Mouse (Mus musculus) hindbrain, embryonic 10.5 days (tissue): Measurements from ENCODE around the gene Capn1. TPM values are rescaled to one million over a fixed set of nuclear protein-coding genes. Genes with fewer than 3 reads are reported as not detected.

Experiments used
- DNase-seq: peaks from one replicate; pipeline ENCODE4 v3.0.0-alpha.2; 2017; ENCODE audit warnings: low spot score
- H3K27ac ChIP-seq: fragments of 300-500 bp; sonication (generic); 2 replicates; pipeline ENCODE4 v1.5.1; 2016; ENCODE audit warnings: mild to moderate bottlenecking, moderate library complexity
- H3K27me3 ChIP-seq: fragments of 300-500 bp; sonication (generic); 2 replicates; pipeline ENCODE4 v1.6.1; 2016; ENCODE audit warnings: mild to moderate bottlenecking; ENCODE audit not compliant: poor library complexity, insufficient read depth, severe bottlenecking
- H3K36me3 ChIP-seq: fragments of 300-500 bp; sonication (generic); 2 replicates; pipeline ENCODE4 v1.6.1; 2016; ENCODE audit warnings: mild to moderate bottlenecking, moderate library complexity
- H3K4me1 ChIP-seq: fragments of 300-500 bp; sonication (generic); replicated peaks from 2 replicates; pipeline ENCODE4 v1.6.1; 2016; ENCODE audit warnings: mild to moderate bottlenecking
- H3K4me3 ChIP-seq: fragments of 300-500 bp; sonication (generic); 2 replicates; pipeline ENCODE4 v1.5.1; 2016; ENCODE audit warnings: mild to moderate bottlenecking, moderate library complexity
- H3K9me3 ChIP-seq: fragments of 300-500 bp; sonication (generic); 2 replicates; pipeline ENCODE4 v1.6.1; 2016; ENCODE audit warnings: mild to moderate bottlenecking, moderate library complexity
- WGBS: fragments of 180-500 bp; shearing (Covaris S2); methylation state at CpG from one replicate; pipeline ENCODE4 v1.1.7; 2016; 5-methylcytosine and 5-hydroxymethylcytosine counted together
- polyA plus RNA-seq: library from polyadenylated mRNA; unstranded; fragments of >200 nt; fragmentation: Nextera tagmentation; extraction: Ambion mirVana; gene quantifications from 2 replicates; pipeline ENCODE4 v1.2.1, GENCODE M21; 2016

Capn1 gene
- polyA plus RNA-seq, 1 experiment from 2014 or later: 6.5 TPM

- 81% methylated on average over 4 of the region's 4 CpGs for WGBS
- Histone ChIP-seq H3K4me3 (no peak overlapping the region), H3K9me3 (no peaks in the 10 kb centered on the region), H3K4me1 (no peaks in the 10 kb centered on the region), H3K27me3 (no peaks in the 10 kb centered on the region), H3K27ac (no peak overlapping the region), H3K36me3 (no peaks in the 10 kb centered on the region)
- DNase-seq: no peak
Observed at GRCm38 (mm10) chr19:5975676-5976075, 40.0 kb downstream of the Capn1 start.

GRCm38 (mm10) chr19:5975112-5975511, 40.6 kb downstream of the Capn1 start:
- no peak for DNase-seq
- WGBS: 81% methylated on average over 4 of the region's 4 CpGs
- Histone ChIP-seq H3K36me3 (no peaks in the 10 kb centered on the region), H3K4me3 (no peak overlapping the region), H3K9me3 (no peaks in the 10 kb centered on the region), H3K4me1 (no peaks in the 10 kb centered on the region), H3K27ac (no peak overlapping the region), H3K27me3 (no peaks in the 10 kb centered on the region)

- H3K4me3 ChIP-seq: no peak overlapping the region
- peaks cover 23% of the 10 kb centered on the region for H3K4me1 ChIP-seq
- DNase-seq: no peak
- no peaks in the 10 kb centered on the region for H3K36me3 ChIP-seq
- 91% methylated on average over 10 of the region's 10 CpGs for WGBS
- H3K27me3 ChIP-seq: no peaks in the 10 kb centered on the region
- no peaks in the 10 kb centered on the region for H3K9me3 ChIP-seq
- H3K27ac ChIP-seq: no peak overlapping the region
Observed at GRCm38 (mm10) chr19:5967664-5968063, 48.0 kb downstream of the Capn1 start.

DNA sequence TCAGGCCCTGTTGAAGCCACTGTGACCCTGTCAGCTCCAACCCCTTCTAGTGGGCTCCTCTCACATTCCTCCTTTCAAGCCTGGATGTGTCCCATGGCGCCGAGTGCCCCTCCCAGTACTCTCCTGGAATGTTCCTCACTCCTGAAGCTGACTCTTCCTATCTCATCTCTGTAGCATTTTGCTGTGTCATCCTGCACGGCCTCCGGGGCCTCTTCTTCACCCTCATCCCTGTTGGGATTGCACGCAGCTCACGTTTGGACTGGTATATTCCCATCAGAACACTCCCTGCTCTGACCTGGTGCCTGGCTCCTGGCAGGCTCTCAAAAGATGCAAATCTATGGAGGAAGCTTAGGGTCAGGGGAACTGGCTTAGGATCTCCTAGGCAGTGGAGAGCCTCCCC, 48.9 kb downstream of the Capn1 start:
- Histone ChIP-seq H3K27ac (no peak overlapping the region), H3K27me3 (no peaks in the 10 kb centered on the region), H3K9me3 (no peaks in the 10 kb centered on the region), H3K4me3 (no peak overlapping the region), H3K4me1 (peaks cover 30% of the 10 kb centered on the region), H3K36me3 (peaks cover under 1% of the 10 kb centered on the region; the same call in 1 of the 2 replicates)
- no peak for DNase-seq
- WGBS: 71% methylated on average over 6 of the region's 6 CpGs

- WGBS: 89% methylated on average over 2 of the region's 2 CpGs
- Histone ChIP-seq H3K27ac (no peak overlapping the region), H3K27me3 (no peaks in the 10 kb centered on the region), H3K36me3 (peaks cover 9% of the 10 kb centered on the region), H3K4me3 (no peak overlapping the region), H3K4me1 (peaks cover 38% of the 10 kb centered on the region), H3K9me3 (no peaks in the 10 kb centered on the region)
- DNase-seq: no peak
Observed at GRCm38 (mm10) chr19:5965910-5966309, 49.8 kb downstream of the Capn1 start.

DNA sequence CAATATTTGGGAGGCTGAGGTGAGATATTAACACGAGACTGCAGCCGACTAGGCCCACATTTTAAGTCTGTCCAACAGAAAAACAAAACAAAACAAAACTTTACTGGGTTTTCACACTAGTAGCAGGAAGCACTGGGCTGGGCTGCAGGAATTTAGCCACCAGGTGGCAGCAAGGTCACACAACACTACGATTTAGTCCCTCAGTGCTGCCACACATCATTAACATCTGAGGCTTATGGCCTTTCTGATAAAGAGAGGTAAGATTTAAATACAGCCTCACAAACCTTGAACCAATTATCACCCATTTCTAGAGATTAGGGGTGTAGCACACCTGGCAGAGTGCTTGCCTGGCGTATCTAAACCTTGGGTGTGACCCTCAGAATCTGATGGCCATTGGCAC, 50.4 kb downstream of the Capn1 start:
- peaks cover 40% of the 10 kb centered on the region for H3K4me1 ChIP-seq
- H3K4me3 ChIP-seq: no peak overlapping the region
- H3K36me3 ChIP-seq: peaks cover 15% of the 10 kb centered on the region
- no peak overlapping the region for H3K27ac ChIP-seq
- 10% methylated on average over 4 of the region's 4 CpGs for WGBS
- peak; percentile 79 for DNase-seq
- no peaks in the 10 kb centered on the region for H3K27me3 ChIP-seq
- no peaks in the 10 kb centered on the region for H3K9me3 ChIP-seq

DNA sequence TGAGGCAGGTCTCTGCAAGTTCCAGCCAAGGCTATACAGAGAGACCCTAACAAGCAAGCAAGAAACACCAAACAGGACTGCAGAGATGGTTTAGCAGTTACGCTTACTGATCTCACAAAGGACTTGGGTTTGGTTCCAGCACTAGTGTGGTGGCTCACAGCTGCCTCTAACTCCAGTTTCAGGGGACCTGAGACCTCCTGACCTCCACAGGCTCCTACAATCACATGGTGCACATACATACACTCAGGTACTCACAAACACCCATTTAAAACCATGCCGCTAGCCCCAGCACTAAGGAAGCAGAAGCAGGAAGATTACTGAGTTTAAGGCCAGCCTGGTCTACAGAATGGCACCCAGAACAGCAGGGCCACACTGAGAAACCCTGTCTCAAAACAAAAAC, 50.9 kb downstream of the Capn1 start:
- 82% methylated on average over 2 of the region's 2 CpGs for WGBS
- no peak for DNase-seq
- H3K9me3 ChIP-seq: no peaks in the 10 kb centered on the region
- no peaks in the 10 kb centered on the region for H3K27me3 ChIP-seq
- H3K36me3 ChIP-seq: peaks cover 19% of the 10 kb centered on the region
- H3K4me1 ChIP-seq: peaks cover 40% of the 10 kb centered on the region
- H3K27ac ChIP-seq: peak overlapping the region; percentile 91; the same call in 1 of the 2 replicates
- H3K4me3 ChIP-seq: peak overlapping the region; percentile 84

DNA sequence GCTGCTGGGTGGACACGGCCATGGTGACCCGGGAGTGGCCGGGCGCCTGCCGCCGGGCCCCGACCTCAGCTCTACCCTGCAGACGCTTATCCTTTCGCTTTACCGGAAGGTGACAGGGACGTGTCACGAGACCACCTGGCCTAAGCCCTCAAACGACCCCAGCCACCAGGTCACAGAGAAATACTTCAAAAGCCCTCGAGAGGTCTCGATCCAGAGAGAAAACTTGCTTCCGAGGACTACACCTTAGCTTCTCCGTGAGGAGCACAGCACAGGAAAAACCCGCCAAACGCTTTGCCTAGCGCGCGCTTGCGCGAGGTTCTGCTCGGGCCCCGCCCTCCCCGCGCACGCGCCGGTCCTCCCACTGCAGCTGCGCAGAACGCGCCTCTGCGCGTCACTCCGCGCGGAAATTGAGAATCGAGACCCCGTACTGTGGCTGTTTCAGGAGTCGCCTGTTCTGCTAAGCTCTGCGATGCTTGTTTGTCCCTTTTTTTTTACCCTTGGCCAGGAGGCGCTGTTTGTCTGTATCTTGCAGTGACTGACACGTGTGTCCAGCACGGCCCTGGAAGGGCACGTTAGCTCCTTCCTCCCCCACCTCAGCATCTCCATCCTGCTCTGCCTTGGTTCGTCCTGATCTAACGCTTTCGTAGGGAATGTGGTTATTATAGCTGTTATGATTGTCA, 51.7 kb downstream of the Capn1 start, which contains the start of gene Pola2:
TSS of gene Pola2 (minus strand) at position 320 of the 680 bp plus-strand sequence.
- under 1% methylated on average over 50 of the region's 50 CpGs for WGBS
- peaks cover 40% of the 10 kb centered on the region for H3K4me1 ChIP-seq
- H3K27ac ChIP-seq: peak within 1 kb of the TSS; percentile 91
- peaks cover 27% of the 10 kb centered on the region for H3K36me3 ChIP-seq
- no peaks in the 10 kb centered on the region for H3K27me3 ChIP-seq
- peak within 1 kb of the TSS; percentile 84 for H3K4me3 ChIP-seq
- no peaks in the 10 kb centered on the region for H3K9me3 ChIP-seq
- DNase-seq: peak; percentile 89

DNA sequence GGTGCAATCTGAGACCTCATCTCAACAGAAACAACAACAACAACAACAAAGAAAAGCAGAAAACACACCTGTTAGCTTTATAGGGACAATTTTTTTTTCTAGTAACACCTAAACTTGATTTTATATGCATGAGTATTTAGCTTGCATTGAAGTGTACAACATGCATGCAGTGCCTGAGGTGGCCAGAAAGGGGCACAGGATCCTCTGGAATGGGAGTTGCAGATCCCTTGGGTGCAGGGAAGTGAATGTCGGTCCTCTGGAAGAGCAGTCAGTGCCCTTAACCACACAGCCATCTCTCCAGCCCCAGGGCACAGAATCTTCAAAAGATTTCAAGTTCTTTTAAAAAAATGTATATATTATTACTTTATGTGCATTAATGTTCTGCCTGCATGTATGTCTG, 53.0 kb downstream of the Capn1 start:
- H3K4me1 ChIP-seq: peaks cover 40% of the 10 kb centered on the region
- peaks cover 41% of the 10 kb centered on the region for H3K36me3 ChIP-seq
- no peaks in the 10 kb centered on the region for H3K9me3 ChIP-seq
- H3K27ac ChIP-seq: no peak overlapping the region
- peak overlapping the region; percentile 84 for H3K4me3 ChIP-seq
- no peak for DNase-seq
- WGBS: 36% methylated on average over 1 of the region's 1 CpGs
- no peaks in the 10 kb centered on the region for H3K27me3 ChIP-seq

- Histone ChIP-seq H3K27me3 (no peaks in the 10 kb centered on the region), H3K9me3 (no peaks in the 10 kb centered on the region), H3K4me1 (peaks cover 20% of the 10 kb centered on the region), H3K36me3 (peaks cover 92% of the 10 kb centered on the region), H3K4me3 (no peak overlapping the region), H3K27ac (no peak overlapping the region)
- 91% methylated on average over 5 of the region's 5 CpGs for WGBS
- no peak for DNase-seq
Observed at GRCm38 (mm10) chr19:5957371-5957770, 58.3 kb downstream of the Capn1 start.

DNA sequence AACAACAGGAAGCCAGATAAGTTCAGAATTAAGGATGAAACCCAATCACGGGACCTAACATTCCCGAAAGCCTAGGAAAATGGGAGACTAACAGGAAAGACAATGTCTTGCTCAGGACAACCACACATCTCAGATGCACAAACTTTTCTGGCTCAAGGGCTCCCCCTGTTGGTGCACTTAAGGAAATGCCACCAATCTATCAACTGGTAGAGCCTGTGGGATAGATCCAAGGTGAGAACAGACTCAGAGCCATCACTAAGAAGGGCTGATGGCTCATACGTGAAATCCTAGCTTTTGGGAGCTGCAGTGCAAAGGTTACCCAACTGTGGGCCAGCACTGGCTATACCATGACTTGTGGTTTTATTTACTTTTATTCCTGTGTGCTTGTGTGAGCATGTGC, 59.0 kb downstream of the Capn1 start:
- no peaks in the 10 kb centered on the region for H3K9me3 ChIP-seq
- peak; percentile 77 for DNase-seq
- WGBS: 43% methylated on average over 3 of the region's 3 CpGs
- peaks cover 97% of the 10 kb centered on the region for H3K36me3 ChIP-seq
- no peaks in the 10 kb centered on the region for H3K27me3 ChIP-seq
- no peak overlapping the region; the same call in 1 of the 2 replicates for H3K4me3 ChIP-seq
- H3K27ac ChIP-seq: no peak overlapping the region
- peaks cover 16% of the 10 kb centered on the region for H3K4me1 ChIP-seq

GRCm38 (mm10) chr19:5955704-5956670, 59.7 kb downstream of the Capn1 start:
- no peak for DNase-seq
- peaks cover 97% of the 10 kb centered on the region for H3K36me3 ChIP-seq
- H3K27me3 ChIP-seq: no peaks in the 10 kb centered on the region
- H3K27ac ChIP-seq: no peak overlapping the region
- H3K4me3 ChIP-seq: no peak overlapping the region
- H3K4me1 ChIP-seq: peaks cover 9% of the 10 kb centered on the region
- H3K9me3 ChIP-seq: no peaks in the 10 kb centered on the region
- 88% methylated on average over 28 of the region's 28 CpGs for WGBS

GRCm38 (mm10) chr19:5954936-5955335, 60.8 kb downstream of the Capn1 start:
- no peaks in the 10 kb centered on the region for H3K9me3 ChIP-seq
- DNase-seq: no peak
- H3K27ac ChIP-seq: no peak overlapping the region
- WGBS: 90% methylated on average over 10 of the region's 10 CpGs
- no peaks in the 10 kb centered on the region for H3K27me3 ChIP-seq
- peaks cover 98% of the 10 kb centered on the region for H3K36me3 ChIP-seq
- H3K4me3 ChIP-seq: no peak overlapping the region
- peaks cover 6% of the 10 kb centered on the region for H3K4me1 ChIP-seq
